ENCODE assay signal across 8 mouse cellular contexts in genomic region chr7:141466607-141467148, GRCm38 (mm10). TPM values are rescaled to one million over a fixed set of nuclear protein-coding genes. Genes with fewer than 3 reads are reported as not detected.
DNase-seq lines count a peak whose midpoint lies in the region; ATAC-seq lines count a peak whose summit lies in the region.

No protein-coding gene starts in this region.

- intact Hi-C loops in heart, postnatal 10 days (cut with DNase I), result no loop called here

- no peak for DNase-seq in heart, postnatal 10 days
- no peak for DNase-seq in midbrain, embryonic 14.5 days
- DNase-seq in layer of hippocampus, postnatal 10 days (ENCODE audit: low spot score in 2 of 2), result no peak
- no peak for DNase-seq in right cerebral cortex, postnatal 36 days (ENCODE audit: low spot score in 2 of 2)

- peaks cover 22% of the 10 kb centered on the region for H3K36me3 ChIP-seq in heart, embryonic 15.5 days
- peaks cover 23% of the 10 kb centered on the region for H3K36me3 ChIP-seq in hindbrain, embryonic 12.5 days
- peaks cover 19% of the 10 kb centered on the region for H3K36me3 ChIP-seq in midbrain, embryonic 14.5 days (ENCODE audit: control insufficient read depth, insufficient read depth, low read length)

- peaks cover 66% of the 10 kb centered on the region for H3K4me1 ChIP-seq in heart, embryonic 15.5 days (replicated peaks)
- peaks cover 7% of the 10 kb centered on the region; the same call in 1 of the 2 replicates for H3K4me1 ChIP-seq in brown adipose tissue, adult 24 weeks (ENCODE audit: control insufficient read depth, insufficient read depth, insufficient read length, low read length)
- H3K4me1 ChIP-seq in hindbrain, embryonic 12.5 days, result peaks cover 52% of the 10 kb centered on the region
- H3K4me1 ChIP-seq in midbrain, embryonic 14.5 days (ENCODE audit: control insufficient read depth, insufficient read depth, low read length), result peaks cover 31% of the 10 kb centered on the region

- H3K4me2 ChIP-seq in heart, embryonic 15.5 days, result peak overlapping the region; percentile 91
- H3K4me2 ChIP-seq in hindbrain, embryonic 12.5 days (replicated peaks), result peak overlapping the region; percentile 65
- peak overlapping the region; percentile 67 for H3K4me2 ChIP-seq in midbrain, embryonic 14.5 days (ENCODE audit: low read length)

- ATAC-seq in heart, embryonic 15.5 days (replicated peaks; ENCODE audit: insufficient number of reproducible peaks, insufficient read depth, low FRiP score, low read depth), result no peak
- ATAC-seq in hindbrain, embryonic 12.5 days (ENCODE audit: low FRiP score), result no peak
- ATAC-seq in midbrain, embryonic 14.5 days (ENCODE audit: low FRiP score, low TSS enrichment), result no peak
- no peak for ATAC-seq in inflammation-experienced regulatory T-cells, adult 6 months

- H3K27me3 ChIP-seq in heart, embryonic 15.5 days, result peaks cover 40% of the 10 kb centered on the region
- H3K27me3 ChIP-seq in hindbrain, embryonic 12.5 days, result peaks cover 52% of the 10 kb centered on the region
- H3K27me3 ChIP-seq in midbrain, embryonic 14.5 days (ENCODE audit: control insufficient read depth, insufficient read depth, low read length), result peaks cover 56% of the 10 kb centered on the region

- peak overlapping the region; percentile 96 for H3K27ac ChIP-seq in heart, embryonic 15.5 days
- peak overlapping the region; percentile 63 for H3K27ac ChIP-seq in brown adipose tissue, adult 24 weeks (replicated peaks; ENCODE audit: low read depth, low read length)
- peak overlapping the region; percentile 92; the same call in 1 of the 2 replicates for H3K27ac ChIP-seq in hindbrain, embryonic 12.5 days
- H3K27ac ChIP-seq in midbrain, embryonic 14.5 days (replicated peaks; ENCODE audit: low read depth, low read length), result no peak overlapping the region

- 58% methylated on average over 10 of the region's 10 CpGs for WGBS in heart, embryonic 15.5 days
- 65% methylated on average over 10 of the region's 10 CpGs for WGBS in hindbrain, embryonic 12.5 days
- WGBS in midbrain, embryonic 14.5 days, result 67% methylated on average over 10 of the region's 10 CpGs

- H3K9me3 ChIP-seq in heart, embryonic 15.5 days (replicated peaks), result no peaks in the 10 kb centered on the region
- no peaks in the 10 kb centered on the region for H3K9me3 ChIP-seq in hindbrain, embryonic 12.5 days (replicated peaks)
- H3K9me3 ChIP-seq in midbrain, embryonic 14.5 days (ENCODE audit: control insufficient read depth, low read length), result no peaks in the 10 kb centered on the region

- H3K4me3 ChIP-seq in heart, embryonic 15.5 days, result peak overlapping the region; percentile 69
- H3K4me3 ChIP-seq in brown adipose tissue, adult 24 weeks (ENCODE audit: insufficient read depth, low read depth, low read length), result peak overlapping the region; percentile 99
- H3K4me3 ChIP-seq in hindbrain, embryonic 12.5 days, result peak overlapping the region; percentile 61
- peak overlapping the region; percentile 54 for H3K4me3 ChIP-seq in midbrain, embryonic 14.5 days (replicated peaks; ENCODE audit: low read depth, low read length)

- H3K9ac ChIP-seq in heart, embryonic 15.5 days, result peak overlapping the region; percentile 85
- peak overlapping the region; percentile 77 for H3K9ac ChIP-seq in hindbrain, embryonic 12.5 days
- peak overlapping the region; percentile 75 for H3K9ac ChIP-seq in midbrain, embryonic 14.5 days (replicated peaks; ENCODE audit: low read length)

RNA-seq across cellular contexts. Expression of gene Cd151, which starts 0.5 kb away (rescaled TPM):
- 28.7 and 35.2 TPM in 2 replicates for polyA plus RNA-seq in heart, embryonic 15.5 days (2015; fragmentation: Nextera tagmentation; extraction: Ambion mirVana)
- total RNA-seq in heart, postnatal 10 days (2021), result 100 to 1,000 TPM; 297 to 312 TPM
- 223 and 257 TPM in 2 replicates for polyA plus RNA-seq in brown adipose tissue, adult 24 weeks (2012; ENCODE audit: insufficient read depth, insufficient read length, missing spikeins)
- polyA plus RNA-seq in hindbrain, embryonic 12.5 days (2016; fragmentation: Nextera tagmentation; extraction: Ambion mirVana), result 14.4 and 17.3 TPM in 2 replicates
- polyA plus RNA-seq in midbrain, embryonic 14.5 days (2014; fragmentation: Nextera tagmentation; extraction: Ambion mirVana), result 43.8 and 44.1 TPM in 2 replicates
- 10 to 100 TPM; 38.7 to 39.9 TPM for total RNA-seq in layer of hippocampus, postnatal 10 days (2021)
- polyA plus RNA-seq in inflammation-experienced regulatory T-cells, adult 6 months (2017; shearing (Covaris generic)), result 1 to 10 TPM; 6.0 to 8.7 (median 8.5) TPM

RNA-seq across cellular contexts. Expression of gene Cracr2b, which starts 5.8 kb away (rescaled TPM):
- polyA plus RNA-seq in heart, embryonic 15.5 days (2015; fragmentation: Nextera tagmentation; extraction: Ambion mirVana), result 24.9 and 26.2 TPM in 2 replicates
- total RNA-seq in heart, postnatal 10 days (2021), result 10 to 100 TPM; 23.2 to 26.1 TPM
- 9.8 and 11.8 TPM in 2 replicates for polyA plus RNA-seq in brown adipose tissue, adult 24 weeks (2012; ENCODE audit: insufficient read depth, insufficient read length, missing spikeins)
- polyA plus RNA-seq in hindbrain, embryonic 12.5 days (2016; fragmentation: Nextera tagmentation; extraction: Ambion mirVana), result 7.7 and 8.9 TPM in 2 replicates
- 3.8 and 4.6 TPM in 2 replicates for polyA plus RNA-seq in midbrain, embryonic 14.5 days (2014; fragmentation: Nextera tagmentation; extraction: Ambion mirVana)
- total RNA-seq in layer of hippocampus, postnatal 10 days (2021), result 1 to 10 TPM; 4.6 to 7.2 TPM
- not detected for polyA plus RNA-seq in inflammation-experienced regulatory T-cells, adult 6 months (2017; shearing (Covaris generic))

RNA-seq across cellular contexts. Expression of gene Polr2l, which starts 8.3 kb away (rescaled TPM):
- polyA plus RNA-seq in heart, embryonic 15.5 days (2015; fragmentation: Nextera tagmentation; extraction: Ambion mirVana), result 59.5 and 63.5 TPM in 2 replicates
- total RNA-seq in heart, postnatal 10 days (2021), result 10 to 100 TPM; 59.8 to 65.5 TPM
- 28.8 and 36.4 TPM in 2 replicates for polyA plus RNA-seq in brown adipose tissue, adult 24 weeks (2012; ENCODE audit: insufficient read depth, insufficient read length, missing spikeins)
- 62.0 and 69.0 TPM in 2 replicates for polyA plus RNA-seq in hindbrain, embryonic 12.5 days (2016; fragmentation: Nextera tagmentation; extraction: Ambion mirVana)
- polyA plus RNA-seq in midbrain, embryonic 14.5 days (2014; fragmentation: Nextera tagmentation; extraction: Ambion mirVana), result 75.1 and 93.3 TPM in 2 replicates
- total RNA-seq in layer of hippocampus, postnatal 10 days (2021), result 10 to 100 TPM; 43.0 to 50.5 TPM
- polyA plus RNA-seq in inflammation-experienced regulatory T-cells, adult 6 months (2017; shearing (Covaris generic)), result 10 to 100 TPM; 15.7 to 24.9 (median 19.9) TPM

RNA-seq across cellular contexts. Expression of gene Tspan4, which starts 8.4 kb away (rescaled TPM):
- 48.9 and 62.8 TPM in 2 replicates for polyA plus RNA-seq in heart, embryonic 15.5 days (2015; fragmentation: Nextera tagmentation; extraction: Ambion mirVana)
- 10 to 100 TPM; 37.3 to 38.9 TPM for total RNA-seq in heart, postnatal 10 days (2021)
- 39.6 and 74.6 TPM in 2 replicates for polyA plus RNA-seq in brown adipose tissue, adult 24 weeks (2012; ENCODE audit: insufficient read depth, insufficient read length, missing spikeins)
- 30.1 and 31.1 TPM in 2 replicates for polyA plus RNA-seq in hindbrain, embryonic 12.5 days (2016; fragmentation: Nextera tagmentation; extraction: Ambion mirVana)
- 35.2 and 36.4 TPM in 2 replicates for polyA plus RNA-seq in midbrain, embryonic 14.5 days (2014; fragmentation: Nextera tagmentation; extraction: Ambion mirVana)
- 10 to 100 TPM; 32.9 to 34.1 TPM for total RNA-seq in layer of hippocampus, postnatal 10 days (2021)
- polyA plus RNA-seq in inflammation-experienced regulatory T-cells, adult 6 months (2017; shearing (Covaris generic)), result 1 to 10 TPM; 1.8 to 3.0 (median 2.4) TPM

RNA-seq across cellular contexts. Expression of gene Pnpla2, which starts 11.7 kb away (rescaled TPM):
- polyA plus RNA-seq in heart, embryonic 15.5 days (2015; fragmentation: Nextera tagmentation; extraction: Ambion mirVana), result 56.3 and 57.5 TPM in 2 replicates
- 100 to 1,000 TPM; 244 to 353 TPM for total RNA-seq in heart, postnatal 10 days (2021)
- polyA plus RNA-seq in brown adipose tissue, adult 24 weeks (2012; ENCODE audit: insufficient read depth, insufficient read length, missing spikeins), result 2,152 and 2,404 TPM in 2 replicates
- 16.2 and 19.1 TPM in 2 replicates for polyA plus RNA-seq in hindbrain, embryonic 12.5 days (2016; fragmentation: Nextera tagmentation; extraction: Ambion mirVana)
- polyA plus RNA-seq in midbrain, embryonic 14.5 days (2014; fragmentation: Nextera tagmentation; extraction: Ambion mirVana), result 15.8 and 15.9 TPM in 2 replicates
- total RNA-seq in layer of hippocampus, postnatal 10 days (2021), result 10 to 100 TPM; 18.7 to 23.4 TPM
- polyA plus RNA-seq in inflammation-experienced regulatory T-cells, adult 6 months (2017; shearing (Covaris generic)), result 10 to 100 TPM; 49.4 to 68.0 (median 63.9) TPM
